Mouse (Mus musculus): ENCODE measurements around the gene Rfx7.

DNA sequence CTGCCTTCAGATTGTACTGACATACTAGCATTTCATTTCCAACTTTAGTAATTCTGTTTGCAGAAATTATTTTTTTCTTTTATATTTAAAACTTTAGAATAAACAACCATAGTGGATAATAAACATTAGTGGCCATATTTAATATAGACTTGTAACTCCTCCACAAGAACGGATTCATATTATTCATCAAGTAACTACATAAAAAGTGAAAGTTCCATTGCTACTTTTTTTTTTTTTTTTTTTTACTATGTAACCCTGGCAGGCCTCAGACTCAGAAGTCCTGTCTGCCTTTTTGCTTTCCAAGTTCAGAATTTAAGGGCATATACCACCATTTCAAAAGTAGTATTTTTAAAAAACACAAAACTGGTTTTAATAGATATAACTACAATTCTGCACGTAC lies 2.9 kb downstream of the Rfx7 start:
- no peak for TF ChIP-seq CTCF (IDR thresholded peaks at IDR 0.05; ENCODE audit: control insufficient read depth, insufficient read depth, low read length)
- no peak for TF ChIP-seq POLR2A (IDR thresholded peaks at IDR 0.05; ENCODE audit: borderline replicate concordance, control insufficient read depth, low read depth, low read length)
